Mouse (Mus musculus) embryonic fibroblast, embryonic 13.5 days (primary cell): ENCODE measurements around the gene Ube4b. TPM values are rescaled to one million over a fixed set of nuclear protein-coding genes. Genes with fewer than 3 reads are reported as not detected.

Experiments used
- H3K27ac ChIP-seq: 2 replicates; pipeline ENCODE4 v1.5.1; 2012; ENCODE audit warnings: low read length, control low read depth, inconsistent platforms; ENCODE audit not compliant: insufficient read depth
- H3K4me1 ChIP-seq: 2 replicates; pipeline ENCODE4 v1.6.1; 2011; ENCODE audit warnings: low read length; ENCODE audit not compliant: control insufficient read depth, insufficient read depth
- H3K4me3 ChIP-seq: 2 replicates; pipeline ENCODE4 v1.5.1; 2011; ENCODE audit warnings: mild to moderate bottlenecking, control low read depth, low read length; ENCODE audit not compliant: insufficient read depth
- CTCF ChIP-seq: IDR thresholded peaks from 2 replicates; pipeline ENCODE4 v1.5.1; 2011; ENCODE audit warnings: mild to moderate bottlenecking, control low read depth, low read length, moderate library complexity, borderline replicate concordance; ENCODE audit not compliant: insufficient read depth
- POLR2A ChIP-seq: IDR thresholded peaks from 2 replicates; pipeline ENCODE4 v1.6.1; 2011; ENCODE audit warnings: low read depth, mild to moderate bottlenecking, control low read depth, low read length, moderate library complexity
- polyA plus RNA-seq: library from polyadenylated mRNA; stranded (reverse); fragments of >200 nt; gene quantifications from 2 replicates; pipeline ENCODE4 v1.2.4, GENCODE M21; 2011; ENCODE audit warnings: low read depth; ENCODE audit not compliant: missing spikeins, insufficient read length

The Ube4b gene
- polyA plus RNA-seq, 1 experiment: 86.6 TPM

GRCm38 (mm10) chr4:149307596-149308490, 118.7 kb downstream of the Ube4b start, which contains the start of gene Kif1b:
Kif1b (minus strand) TSS chr4:149307693.
- Histone ChIP-seq H3K27ac (peak within 1 kb of the TSS; percentile 89), H3K4me3 (peak within 1 kb of the TSS; percentile 85), H3K4me1 (peaks cover 2% of the 10 kb centered on the region; the same call in 1 of the 2 replicates)
- TF ChIP-seq CTCF (peak; percentile 85), POLR2A (peak; percentile 89)

- no peak; the same call in 1 of the 2 replicates for TF ChIP-seq POLR2A
- TF ChIP-seq CTCF: no peak
These were observed 119.6 kb downstream of the Ube4b start for GRCm38 (mm10) chr4:149306712-149307595.

GRCm38 (mm10) chr4:149305761-149306711, 120.5 kb downstream of the Ube4b start:
- peaks cover 2% of the 10 kb centered on the region; the same call in 1 of the 2 replicates for H3K4me1 ChIP-seq
- TF ChIP-seq POLR2A (no peak), CTCF (no peak)
- peak overlapping the region; percentile 85 for H3K4me3 ChIP-seq
- peak overlapping the region; percentile 7 for H3K27ac ChIP-seq

More at GRCm38 (mm10) chr4:149306712-149307595, 119.6 kb downstream of the Ube4b start:
- H3K27ac ChIP-seq: peak overlapping the region; percentile 76
- H3K4me1 ChIP-seq: peaks cover 2% of the 10 kb centered on the region; the same call in 1 of the 2 replicates
- H3K4me3 ChIP-seq: peak overlapping the region; percentile 85

GRCm38 (mm10) chr4:149304466-149304865, 122.1 kb downstream of the Ube4b start:
- TF ChIP-seq POLR2A: no peak
- no peak for TF ChIP-seq CTCF
- Histone ChIP-seq H3K27ac (no peak overlapping the region), H3K4me3 (no peak overlapping the region), H3K4me1 (peaks cover 5% of the 10 kb centered on the region; the same call in 1 of the 2 replicates)

- Histone ChIP-seq H3K4me3 (no peak overlapping the region), H3K27ac (no peak overlapping the region), H3K4me1 (peaks cover 3% of the 10 kb centered on the region; the same call in 1 of the 2 replicates)
- no peak for TF ChIP-seq CTCF
- TF ChIP-seq POLR2A: no peak
These were observed 123.0 kb downstream of the Ube4b start for GRCm38 (mm10) chr4:149303502-149303901.

GRCm38 (mm10) chr4:149302751-149303150, 123.8 kb downstream of the Ube4b start:
- Histone ChIP-seq H3K27ac (no peak overlapping the region), H3K4me3 (no peak overlapping the region), H3K4me1 (peaks cover 3% of the 10 kb centered on the region; the same call in 1 of the 2 replicates)
- no peak for TF ChIP-seq CTCF
- no peak for TF ChIP-seq POLR2A

GRCm38 (mm10) chr4:149302136-149302535, 124.4 kb downstream of the Ube4b start:
- H3K27ac ChIP-seq: no peak overlapping the region
- H3K4me1 ChIP-seq: peaks cover 3% of the 10 kb centered on the region; the same call in 1 of the 2 replicates
- no peak overlapping the region for H3K4me3 ChIP-seq
- TF ChIP-seq POLR2A (no peak), CTCF (no peak)

- Histone ChIP-seq H3K4me3 (no peak overlapping the region), H3K4me1 (peaks cover 9% of the 10 kb centered on the region; the same call in 1 of the 2 replicates), H3K27ac (0 out of 2 replicates have a peak overlapping the region, but pooled peaks have one; percentile 2)
- no peak for TF ChIP-seq CTCF
These were observed 130.0 kb downstream of the Ube4b start for GRCm38 (mm10) chr4:149296501-149296900.
